Mouse (Mus musculus) G1E (cell line): ENCODE data around the gene Schip1. TPM values are rescaled to one million over a fixed set of nuclear protein-coding genes. Genes with fewer than 3 reads are reported as not detected.

Source experiments
- ATAC-seq: 2 replicates; pipeline ENCODE4 v1.8.0; 2016; ENCODE audit warnings: mild to moderate bottlenecking; ENCODE audit not compliant: insufficient number of reproducible peaks, poor library complexity, low FRiP score, severe bottlenecking; ENCODE audit errors: extremely low read depth
- DNase-seq: peaks from one replicate; pipeline ENCODE4 v3.0.0; 2012; ENCODE audit warnings: low spot score
- H3K27me3 ChIP-seq: 2 replicates; pipeline ENCODE4 v1.6.1; 2012; ENCODE audit warnings: mild to moderate bottlenecking, low read length, inconsistent platforms; ENCODE audit not compliant: insufficient read depth
- H3K36me3 ChIP-seq: replicated peaks from 2 replicates; pipeline ENCODE3; 2012; ENCODE audit warnings: mild to moderate bottlenecking, inconsistent platforms
- H3K4me1 ChIP-seq: 2 replicates; pipeline ENCODE4 v1.6.1; 2012; ENCODE audit warnings: low read depth, low read length, inconsistent platforms, mixed read lengths; ENCODE audit not compliant: insufficient read depth
- H3K4me3 ChIP-seq: 2 replicates; pipeline ENCODE4 v1.5.1; 2012; ENCODE audit warnings: low read depth, mild to moderate bottlenecking, inconsistent platforms, low read length, moderate library complexity, mixed read lengths
- H3K9me3 ChIP-seq: replicated peaks from 2 replicates; pipeline ENCODE4 v1.6.1; 2012; ENCODE audit warnings: inconsistent platforms
- CTCF ChIP-seq: IDR thresholded peaks from 2 replicates; pipeline ENCODE4 v1.5.1; 2012; ENCODE audit warnings: low read depth, low read length, inconsistent platforms, mixed read lengths
- GATA1 ChIP-seq: IDR thresholded peaks from 2 replicates; pipeline ENCODE4 v1.6.1; 2012; ENCODE audit warnings: borderline replicate concordance, low read length, inconsistent platforms, mixed read lengths
- GATA2 ChIP-seq: IDR thresholded peaks from 2 replicates; pipeline ENCODE4 v1.6.1; 2012; ENCODE audit warnings: low read depth, low read length, inconsistent platforms, borderline replicate concordance
- POLR2AphosphoS5 ChIP-seq: IDR thresholded peaks from 2 replicates; pipeline ENCODE4 v1.6.1; 2012; ENCODE audit warnings: low read depth, low read length, inconsistent platforms; ENCODE audit not compliant: insufficient replicate concordance
- TAL1 ChIP-seq: conservative IDR thresholded peaks from 2 replicates; pipeline ENCODE4 v1.6.1; 2012; ENCODE audit warnings: low read depth, low read length, inconsistent platforms, mixed read lengths
- polyA plus RNA-seq: library from polyadenylated mRNA; stranded (reverse); fragments of >175 nt; gene quantifications from 2 replicates; pipeline ENCODE4 v1.2.3, GENCODE M21; 2012
- total RNA-seq, 2 experiments: library from RNA; stranded (forward) in 1 of 2; stranded (reverse) in 1 of 2; fragments of 200-1000 nt in 1 of 2; fragments of >200 nt in 1 of 2; fragmentation: Nextera tagmentation in 1 of 2; gene quantifications; 2 replicates each; pipeline ENCODE4 v1.2.3; 2014 to 2017

Schip1 gene
- total and polyA plus RNA-seq, 3 experiments = 0.16 TPM; not detected in 2

GRCm38 (mm10) chr3:68659996-68660395 lies 595.4 kb downstream of the Schip1 start:
- Histone ChIP-seq H3K27me3 (no peaks in the 10 kb centered on the region), H3K4me3 (no peak overlapping the region), H3K4me1 (no peaks in the 10 kb centered on the region), H3K36me3 (no peaks in the 10 kb centered on the region), H3K9me3 (peaks cover 31% of the 10 kb centered on the region)
- DNase-seq = no peak
- no peak for ATAC-seq
- TF ChIP-seq CTCF = no peak
- no peak for TF ChIP-seq GATA1
- no peak for TF ChIP-seq GATA2
- TF ChIP-seq TAL1 = no peak
- TF ChIP-seq POLR2AphosphoS5 = no peak

- DNase-seq (no peak), ATAC-seq (no peak)
- Histone ChIP-seq H3K27me3 (no peaks in the 10 kb centered on the region), H3K4me3 (no peak overlapping the region), H3K9me3 (peaks cover 31% of the 10 kb centered on the region), H3K4me1 (no peaks in the 10 kb centered on the region), H3K36me3 (no peaks in the 10 kb centered on the region)
- TF ChIP-seq GATA2 (no peak), POLR2AphosphoS5 (no peak), TAL1 (no peak), GATA1 (no peak), CTCF (no peak)
Observed at GRCm38 (mm10) chr3:68660538-68660937, 595.9 kb downstream of the Schip1 start.

- Histone ChIP-seq H3K9me3 (peaks cover 29% of the 10 kb centered on the region), H3K27me3 (no peaks in the 10 kb centered on the region), H3K36me3 (no peaks in the 10 kb centered on the region), H3K4me3 (no peak overlapping the region), H3K4me1 (no peaks in the 10 kb centered on the region)
- no peak for TF ChIP-seq CTCF
- no peak for TF ChIP-seq GATA2
- TF ChIP-seq POLR2AphosphoS5 = no peak
- ATAC-seq = no peak
- no peak for DNase-seq
Observed at GRCm38 (mm10) chr3:68662386-68662785, 597.8 kb downstream of the Schip1 start.

- H3K36me3 ChIP-seq = no peaks in the 10 kb centered on the region
Observed at GRCm38 (mm10) chr3:68664337-68664736, 599.7 kb downstream of the Schip1 start.

GRCm38 (mm10) chr3:68666377-68666776 lies 601.8 kb downstream of the Schip1 start:
- DNase-seq = no peak
- no peaks in the 10 kb centered on the region for H3K4me1 ChIP-seq
- ATAC-seq = no peak
- TF ChIP-seq TAL1 (no peak), CTCF (no peak), GATA1 (no peak), POLR2AphosphoS5 (no peak), GATA2 (no peak)
- H3K4me3 ChIP-seq = no peak overlapping the region
- H3K27me3 ChIP-seq = no peaks in the 10 kb centered on the region
- H3K36me3 ChIP-seq = no peaks in the 10 kb centered on the region
- H3K9me3 ChIP-seq = peaks cover 9% of the 10 kb centered on the region

More at GRCm38 (mm10) chr3:68664337-68664736, 599.7 kb downstream of the Schip1 start:
- Histone ChIP-seq H3K9me3 (peaks cover 24% of the 10 kb centered on the region), H3K4me3 (no peak overlapping the region), H3K4me1 (no peaks in the 10 kb centered on the region), H3K27me3 (no peaks in the 10 kb centered on the region)
- ATAC-seq (no peak), DNase-seq (no peak)
- no peak for TF ChIP-seq GATA2
- TF ChIP-seq TAL1 = no peak
- no peak for TF ChIP-seq POLR2AphosphoS5
- TF ChIP-seq CTCF = no peak
- TF ChIP-seq GATA1 = no peak

GRCm38 (mm10) chr3:68667852-68668251 lies 603.2 kb downstream of the Schip1 start:
- ATAC-seq (no peak), DNase-seq (no peak)
- H3K4me3 ChIP-seq = no peak overlapping the region
- H3K4me1 ChIP-seq = no peaks in the 10 kb centered on the region
- TF ChIP-seq GATA1 (no peak), CTCF (no peak), GATA2 (no peak), TAL1 (no peak), POLR2AphosphoS5 (no peak)
- no peaks in the 10 kb centered on the region for H3K27me3 ChIP-seq
- H3K36me3 ChIP-seq = no peaks in the 10 kb centered on the region
- H3K9me3 ChIP-seq = peaks cover 2% of the 10 kb centered on the region

- no peak overlapping the region for H3K4me3 ChIP-seq
- no peaks in the 10 kb centered on the region for H3K9me3 ChIP-seq
- no peaks in the 10 kb centered on the region for H3K36me3 ChIP-seq
- no peak for DNase-seq
- ATAC-seq = no peak
- no peaks in the 10 kb centered on the region for H3K4me1 ChIP-seq
- TF ChIP-seq GATA1 = no peak
- H3K27me3 ChIP-seq = no peaks in the 10 kb centered on the region
Observed at GRCm38 (mm10) chr3:68669418-68669974, 604.9 kb downstream of the Schip1 start.
